Comparison of ENCODE assay signal across 16 mouse cellular contexts in genomic region chr11:61585421-61585820, GRCm38 (mm10). TPM values are rescaled to one million over a fixed set of nuclear protein-coding genes. Genes with fewer than 3 reads are reported as not detected.
"Had no signal": no experiment of that assay in that cellular context is flagged by ENCODE, and none has a peak within 500 bp of the region (broad histone marks: within the 10 kb centered on the region; RNA-seq: fewer than 3 reads in every experiment).

No protein-coding gene starts in this region.

- ATAC-seq: lung, postnatal 0 days; midbrain, embryonic 15.5 days had no signal

- H3K4me3 ChIP-seq: layer of hippocampus, adult 2 months; limb, embryonic 13.5 days; liver, embryonic 15.5 days; midbrain, embryonic 10.5 days; midbrain, embryonic 15.5 days; neural tube, embryonic 13.5 days; stomach, embryonic 15.5 days had no signal

- H3K27me3 ChIP-seq: limb, embryonic 13.5 days; midbrain, embryonic 15.5 days; neural tube, embryonic 13.5 days; stomach, embryonic 15.5 days had no signal

- H3K4me1 ChIP-seq: limb, embryonic 13.5 days; liver, embryonic 15.5 days; midbrain, embryonic 10.5 days; midbrain, embryonic 15.5 days; neural tube, embryonic 13.5 days; stomach, embryonic 15.5 days had no signal

- DNase-seq: left cerebral cortex, postnatal 4 days; lung, adult 2 months; lung, postnatal 4 days; retina, postnatal 1 day; thymus, adult 2 months; thymus, postnatal 25 days had no signal

- H3K27ac ChIP-seq: layer of hippocampus, adult 2 months; limb, embryonic 13.5 days; liver, embryonic 15.5 days; midbrain, embryonic 10.5 days; midbrain, embryonic 15.5 days; neural tube, embryonic 13.5 days; stomach, embryonic 15.5 days had no signal

- H3K4me2 ChIP-seq: limb, embryonic 13.5 days; liver, embryonic 11.5 days; liver, embryonic 15.5 days; midbrain, embryonic 15.5 days; neural tube, embryonic 13.5 days; stomach, embryonic 15.5 days had no signal

- H3K9ac ChIP-seq: limb, embryonic 13.5 days; liver, embryonic 15.5 days; midbrain, embryonic 15.5 days; neural tube, embryonic 13.5 days; stomach, embryonic 15.5 days had no signal

- H3K9me3 ChIP-seq: liver, embryonic 15.5 days; midbrain, embryonic 10.5 days; midbrain, embryonic 15.5 days; stomach, embryonic 15.5 days had no signal

- H3K36me3 ChIP-seq: limb, embryonic 13.5 days; liver, embryonic 15.5 days; midbrain, embryonic 10.5 days; midbrain, embryonic 15.5 days; neural tube, embryonic 13.5 days; stomach, embryonic 15.5 days had no signal

RNA-seq across cellular contexts. Expression of gene Epn2, which starts 5.9 kb away (rescaled TPM):
- total RNA-seq: monocyte, adult 5-6 weeks had no signal
